Mouse (Mus musculus) ES-E14 (cell line): ENCODE results near the gene Gbp8.

Experiments used
- CHD2 ChIP-seq: IDR thresholded peaks from 2 replicates; pipeline ENCODE4 v1.6.1; 2014; ENCODE audit warnings: mild to moderate bottlenecking, low read depth, low read length, inconsistent platforms
- HCFC1 ChIP-seq: IDR thresholded peaks from 2 replicates; pipeline ENCODE4 v1.6.1; 2012; ENCODE audit warnings: low read length, inconsistent platforms, borderline replicate concordance; ENCODE audit not compliant: insufficient read depth
- MAFK ChIP-seq: IDR thresholded peaks from 2 replicates; pipeline ENCODE4 v1.6.1; 2014; ENCODE audit warnings: mild to moderate bottlenecking, low read depth, low read length, inconsistent platforms; ENCODE audit not compliant: insufficient read depth
- ZC3H11A ChIP-seq: IDR thresholded peaks from 2 replicates; pipeline ENCODE4 v1.6.1; 2012; ENCODE audit warnings: low read depth, mild to moderate bottlenecking, inconsistent platforms, low read length, borderline replicate concordance
- ZNF384 ChIP-seq: IDR thresholded peaks from 2 replicates; pipeline ENCODE4 v1.6.1; 2012; ENCODE audit warnings: low read depth, low read length, inconsistent platforms

- TF ChIP-seq ZNF384 (no peak), MAFK (no peak), HCFC1 (no peak), CHD2 (no peak), ZC3H11A (no peak)
Measured at GRCm38 (mm10) chr5:105055279-105055678, 84.1 kb downstream of the Gbp8 start.
